Mouse (Mus musculus) CH12.LX (cell line): ENCODE results near the gene Sema3g.

Source experiments
- BHLHE40 ChIP-seq: IDR thresholded peaks from 2 replicates; pipeline ENCODE4 v1.6.1; 2011; ENCODE audit warnings: mild to moderate bottlenecking, low read depth, low read length, improper control_type of control experiment
- CTCF ChIP-seq, 2 experiments: IDR thresholded peaks in 1 of 2; conservative IDR thresholded peaks in 1 of 2; 2 replicates each; pipeline ENCODE4 v1.5.1; 2011 to 2012; ENCODE audit warnings: low read depth in 2 of 2, low read length in 2 of 2, improper control_type of control experiment in 1 of 2, inconsistent platforms in 1 of 2, mild to moderate bottlenecking in 1 of 2, moderate library complexity in 1 of 2
- E2F4 ChIP-seq: IDR thresholded peaks from 2 replicates; pipeline ENCODE4 v1.6.1; 2011; ENCODE audit warnings: low read depth, low read length, improper control_type of control experiment; ENCODE audit not compliant: insufficient replicate concordance
- EP300 ChIP-seq: IDR thresholded peaks from 2 replicates; pipeline ENCODE4 v1.6.1; 2011; ENCODE audit warnings: low read length, improper control_type of control experiment
- ETS1 ChIP-seq: conservative IDR thresholded peaks from 2 replicates; pipeline ENCODE4 v1.6.1; 2012; ENCODE audit warnings: low read depth, mild to moderate bottlenecking, inconsistent platforms, low read length, improper control_type of control experiment, moderate library complexity
- MAFK ChIP-seq: IDR thresholded peaks from 2 replicates; pipeline ENCODE4 v1.6.1; 2011; ENCODE audit warnings: low read length, improper control_type of control experiment; ENCODE audit not compliant: insufficient replicate concordance
- MEF2A ChIP-seq: IDR thresholded peaks from 2 replicates; pipeline ENCODE4 v1.6.1; 2014; ENCODE audit warnings: low read depth, mild to moderate bottlenecking, inconsistent platforms, low read length, improper control_type of control experiment, borderline replicate concordance
- MYC ChIP-seq: IDR thresholded peaks from 2 replicates; pipeline ENCODE4 v1.6.1; 2011; ENCODE audit warnings: low read depth, mild to moderate bottlenecking, improper control_type of control experiment, low read length
- POLR2A ChIP-seq: IDR thresholded peaks from 2 replicates; pipeline ENCODE4 v1.6.1; 2011; ENCODE audit warnings: low read depth, mild to moderate bottlenecking, improper control_type of control experiment, low read length
- RCOR1 ChIP-seq: conservative IDR thresholded peaks from 2 replicates; pipeline ENCODE4 v1.6.1; 2012; ENCODE audit warnings: low read depth, mild to moderate bottlenecking, inconsistent platforms, low read length, improper control_type of control experiment
- TCF12 ChIP-seq: IDR thresholded peaks from 2 replicates; pipeline ENCODE4 v1.6.1; 2014; ENCODE audit warnings: low read depth, mild to moderate bottlenecking, inconsistent platforms, low read length, improper control_type of control experiment
- USF1 ChIP-seq: IDR thresholded peaks from 2 replicates; pipeline ENCODE4 v1.6.1; 2014; ENCODE audit warnings: low read depth, mild to moderate bottlenecking, inconsistent platforms, low read length, improper control_type of control experiment
- USF2 ChIP-seq: conservative IDR thresholded peaks from 2 replicates; pipeline ENCODE4 v1.6.1; 2011; ENCODE audit warnings: low read depth, low read length, improper control_type of control experiment

DNA sequence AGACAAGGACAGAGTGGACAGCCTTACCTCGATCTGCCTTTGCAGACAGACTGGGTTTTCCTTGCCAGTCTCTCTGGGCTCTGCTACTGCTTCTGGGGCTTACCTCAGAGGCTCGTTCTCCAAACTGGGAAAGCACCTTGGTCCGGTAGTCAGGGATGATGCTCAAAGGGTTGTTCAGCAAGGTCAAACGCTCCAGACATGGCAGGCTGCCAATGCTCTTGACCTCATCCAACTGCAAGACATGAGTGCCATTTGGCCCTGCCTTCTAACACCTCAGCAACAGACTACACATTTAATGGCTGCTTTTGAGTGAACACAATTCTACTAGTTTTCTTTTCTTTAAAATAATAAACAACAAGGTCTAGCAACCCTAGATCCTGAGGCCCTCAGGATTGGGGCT, 31.0 kb upstream of the Sema3g start:
- TF ChIP-seq EP300 (no peak), POLR2A (no peak), CTCF (conservative IDR thresholded peaks at IDR 0.05 in 1 of 2, IDR thresholded peaks at IDR 0.05 in 1 of 2; ENCODE audit: low read depth in 2 of 2, low read length in 2 of 2) (no peak), MYC (no peak), ETS1 (no peak), USF2 (no peak), USF1 (no peak), RCOR1 (no peak), MEF2A (no peak), TCF12 (no peak), BHLHE40 (no peak), MAFK (no peak), E2F4 (no peak)
